Mouse (Mus musculus) layer of hippocampus, adult 11-12 months (tissue): ENCODE results near the gene Slc25a53.
A peak's percentile ranks its signal among the peaks of the same experiment; 100 is the strongest.
"Not testable (repeated sequence)": the region's sequence is repeated elsewhere in the genome, so short reads cannot be mapped to it uniquely, and the experiment has no call there.

Experiments used
- DNase-seq: peaks from one replicate; pipeline ENCODE4 v3.0.0; 2022; ENCODE audit warnings: low spot score

Slc25a53 gene

GRCm38 (mm10) chrX:136959688-136960087, 78.4 kb downstream of the Slc25a53 start:
- peak; percentile 3 for DNase-seq

DNA sequence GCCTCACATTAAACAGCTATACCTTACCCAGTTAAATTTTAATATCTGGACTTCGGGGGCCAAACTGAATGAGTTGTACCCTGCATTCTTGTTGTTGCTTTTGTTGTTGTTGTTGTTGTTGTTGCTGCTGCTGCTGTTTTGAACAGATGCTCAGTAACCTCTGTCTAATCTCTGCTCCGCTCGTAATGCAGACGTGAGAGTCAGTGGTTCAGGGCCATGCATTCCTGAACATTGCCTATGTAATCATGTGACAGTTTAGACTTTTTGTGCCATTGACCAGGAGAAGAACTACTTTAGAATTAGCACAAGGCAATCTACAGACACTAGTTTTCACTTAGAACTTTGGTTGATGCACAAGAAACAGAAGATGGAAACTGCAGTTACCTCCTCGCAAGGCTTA, 79.8 kb downstream of the Slc25a53 start:
- DNase-seq, result not testable (repeated sequence)

DNA sequence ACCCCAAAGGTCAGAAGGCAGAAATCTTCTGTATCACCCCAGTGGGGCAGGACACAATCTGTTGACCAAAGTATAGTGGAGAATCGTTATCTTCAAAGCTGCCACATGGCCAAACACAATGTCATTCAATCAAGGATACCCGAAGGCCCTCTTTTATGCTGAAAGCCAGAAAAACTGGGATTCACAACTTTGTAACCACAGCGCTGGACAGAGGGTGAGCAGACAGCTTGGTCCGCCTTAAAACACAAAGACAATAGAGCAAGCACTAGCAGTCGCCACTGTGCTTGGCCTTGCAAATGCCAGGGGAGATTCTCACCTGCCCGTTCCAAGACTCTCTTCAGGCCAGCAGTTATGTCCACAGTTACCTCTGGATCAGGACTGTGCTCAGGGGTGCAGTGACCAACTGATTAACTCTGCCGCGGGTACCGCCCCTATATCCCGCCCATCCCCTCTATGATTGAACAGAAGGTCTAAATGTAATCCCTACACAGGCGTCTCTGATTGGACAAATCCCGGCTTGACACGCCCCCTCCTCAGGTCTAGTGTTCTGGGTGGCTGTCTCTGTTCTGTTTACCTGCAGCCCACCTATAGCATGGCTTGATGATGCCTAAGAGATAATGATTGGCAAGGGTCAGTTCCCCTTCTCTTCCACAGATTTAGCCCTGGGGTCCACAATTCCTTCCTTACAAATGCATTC, 80.4 kb downstream of the Slc25a53 start:
- peak; percentile 72 for DNase-seq

DNA sequence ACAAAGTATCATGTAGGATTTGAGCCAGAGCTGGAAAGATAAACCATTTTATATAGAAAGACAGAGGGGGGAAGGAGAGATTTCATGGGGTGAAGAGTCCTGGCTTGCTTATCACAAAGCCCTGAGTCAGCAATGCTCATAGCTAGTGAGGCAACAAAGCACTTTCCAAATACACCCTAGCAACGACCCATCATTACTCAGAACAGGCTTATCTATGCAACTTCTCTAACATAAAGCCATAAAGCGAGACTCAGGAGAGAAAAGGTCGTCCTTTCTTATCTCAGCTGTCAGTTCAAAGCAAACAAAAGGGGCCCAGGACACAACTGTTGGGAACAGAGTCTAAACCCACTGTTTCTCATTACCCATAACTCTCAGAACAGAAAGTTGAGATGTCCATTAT, 100.1 kb downstream of the Slc25a53 start:
- DNase-seq, result no peak
